In genomic region chr8:91488086-91488783, GRCm38 (mm10) we compare ENCODE assay signal across 9 mouse cellular contexts.
DNase-seq lines count a peak whose midpoint lies in the region; ATAC-seq and TF ChIP-seq lines count a peak whose summit lies in the region.
"Had no signal": no experiment of that assay in that cellular context is flagged by ENCODE, and none has a peak within 500 bp of the region (broad histone marks: within the 10 kb centered on the region; RNA-seq: fewer than 3 reads in every experiment).

No protein-coding gene starts in this region.

- DNase-seq in forebrain, embryonic 11.5 days (ENCODE audit: low spot score) = peak; percentile 77
- peak; percentile 72 to 93 for DNase-seq in adrenal gland, adult (ENCODE audit: inconsistent age in 2 of 2, low spot score in 1 of 2)
- DNase-seq in layer of hippocampus, adult 8-10 months (ENCODE audit: low spot score in 2 of 2) = peak; percentile 49 to 78
- DNase-seq in lung, postnatal 10 days = peak; percentile 82

- H3K27me3 ChIP-seq in forebrain, embryonic 11.5 days (ENCODE audit: control insufficient read depth, insufficient read depth, low read length) = no peaks in the 10 kb centered on the region
- no peaks in the 10 kb centered on the region for H3K27me3 ChIP-seq in forebrain, embryonic 15.5 days
- H3K27me3 ChIP-seq in heart, embryonic 12.5 days (replicated peaks) = no peaks in the 10 kb centered on the region
- H3K27me3 ChIP-seq in small intestine, adult 2 months (ENCODE audit: control insufficient read depth, insufficient read depth, low read length) = no peaks in the 10 kb centered on the region

- no peak overlapping the region for H3K4me2 ChIP-seq in forebrain, embryonic 11.5 days (ENCODE audit: low read depth, low read length, severe bottlenecking)
- no peak overlapping the region for H3K4me2 ChIP-seq in forebrain, embryonic 15.5 days (replicated peaks)
- no peak overlapping the region for H3K4me2 ChIP-seq in heart, embryonic 12.5 days
- H3K4me2 ChIP-seq: midbrain, embryonic 12.5 days had no signal

- no peak overlapping the region for H3K4me3 ChIP-seq in forebrain, embryonic 11.5 days (ENCODE audit: low read depth, low read length)
- no peak overlapping the region for H3K4me3 ChIP-seq in forebrain, embryonic 15.5 days
- H3K4me3 ChIP-seq in heart, embryonic 12.5 days = no peak overlapping the region
- no peak overlapping the region for H3K4me3 ChIP-seq in small intestine, adult 2 months (ENCODE audit: low read depth, low read length)
- H3K4me3 ChIP-seq: midbrain, embryonic 12.5 days had no signal

- TF ChIP-seq POLR2A in small intestine, adult 2 months (IDR thresholded peaks at IDR 0.05; ENCODE audit: low read depth, low read length) = no peak

- no peaks in the 10 kb centered on the region for H3K9me3 ChIP-seq in forebrain, embryonic 11.5 days (ENCODE audit: control insufficient read depth, low read length)
- H3K9me3 ChIP-seq in forebrain, embryonic 15.5 days = no peaks in the 10 kb centered on the region
- H3K9me3 ChIP-seq in heart, embryonic 12.5 days (replicated peaks) = no peaks in the 10 kb centered on the region
- H3K9me3 ChIP-seq: midbrain, embryonic 12.5 days had no signal

- H3K4me1 ChIP-seq in forebrain, embryonic 11.5 days (replicated peaks; ENCODE audit: control insufficient read depth, insufficient read depth, low read length) = no peaks in the 10 kb centered on the region; the same call in 1 of the 2 replicates
- H3K4me1 ChIP-seq in forebrain, embryonic 15.5 days = peaks cover 2% of the 10 kb centered on the region
- H3K4me1 ChIP-seq in heart, embryonic 12.5 days (replicated peaks) = peaks cover 18% of the 10 kb centered on the region
- H3K4me1 ChIP-seq in small intestine, adult 2 months (ENCODE audit: control insufficient read depth, insufficient read depth, insufficient read length, low read length) = no peaks in the 10 kb centered on the region

- no peak overlapping the region for H3K9ac ChIP-seq in forebrain, embryonic 11.5 days (ENCODE audit: low read length)
- H3K9ac ChIP-seq in forebrain, embryonic 15.5 days (replicated peaks) = no peak overlapping the region
- H3K9ac ChIP-seq in heart, embryonic 12.5 days = no peak overlapping the region
- H3K9ac ChIP-seq: midbrain, embryonic 12.5 days had no signal

- 55% methylated on average over 13 of the region's 13 CpGs for WGBS in forebrain, embryonic 11.5 days
- 58% methylated on average over 13 of the region's 13 CpGs for WGBS in forebrain, embryonic 15.5 days
- WGBS in heart, embryonic 12.5 days = 52% methylated on average over 13 of the region's 13 CpGs
- 69% methylated on average over 13 of the region's 13 CpGs for WGBS in small intestine, adult 2 months

- no peak for ATAC-seq in forebrain, embryonic 11.5 days (replicated peaks; ENCODE audit: low FRiP score)
- no peak for ATAC-seq in forebrain, embryonic 15.5 days (replicated peaks)
- peak; percentile 96 for ATAC-seq in common myeloid progenitor, adult 5-6 weeks (replicated peaks; ENCODE audit: low read depth, poor library complexity, severe bottlenecking)
- peak; percentile 55; the same call in 1 of the 2 replicates for ATAC-seq in heart, embryonic 12.5 days (ENCODE audit: insufficient number of reproducible peaks, low FRiP score)

- no peak overlapping the region for H3K27ac ChIP-seq in forebrain, embryonic 11.5 days (ENCODE audit: low read depth, low read length)
- no peak overlapping the region for H3K27ac ChIP-seq in forebrain, embryonic 15.5 days (replicated peaks)
- no peak overlapping the region for H3K27ac ChIP-seq in heart, embryonic 12.5 days (ENCODE audit: poor library complexity, severe bottlenecking)
- H3K27ac ChIP-seq in small intestine, adult 2 months (ENCODE audit: insufficient read depth, low read depth, low read length) = no peak overlapping the region
- H3K27ac ChIP-seq: midbrain, embryonic 12.5 days had no signal

- peak; percentile 56; the same call in 1 of the 2 replicates for TF ChIP-seq CTCF in small intestine, adult 2 months (IDR thresholded peaks at IDR 0.05; ENCODE audit: extremely low read depth, insufficient read length, insufficient replicate concordance, low read depth, low read length)

- no peaks in the 10 kb centered on the region for H3K36me3 ChIP-seq in forebrain, embryonic 11.5 days (ENCODE audit: control insufficient read depth, insufficient read depth, low read length)
- no peaks in the 10 kb centered on the region for H3K36me3 ChIP-seq in forebrain, embryonic 15.5 days
- peaks cover 15% of the 10 kb centered on the region for H3K36me3 ChIP-seq in heart, embryonic 12.5 days
- peaks cover 7% of the 10 kb centered on the region for H3K36me3 ChIP-seq in small intestine, adult 2 months (ENCODE audit: control insufficient read depth, insufficient read depth, low read length)

Comparison
In these comparisons a context has a peak if more than half of its experiments do, and no peak if none do; other contexts are left out.
1. ATAC-seq: peak in common myeloid progenitor, adult 5-6 weeks (single experiment) and heart, embryonic 12.5 days (single experiment); none in forebrain, embryonic 11.5 days (single experiment) and forebrain, embryonic 15.5 days (single experiment).
2. Peak in every context shown above with its lines, with median percentiles within 50 percentile points of each other: DNase-seq.